Mouse (Mus musculus): Measurements from ENCODE around the gene Adgre5. TPM values are rescaled to one million over a fixed set of nuclear protein-coding genes. Genes with fewer than 3 reads are reported as not detected.

The Adgre5 gene
- total RNA-seq (2023), result 100 to 1,000 TPM; 441 to 537 TPM

DNA sequence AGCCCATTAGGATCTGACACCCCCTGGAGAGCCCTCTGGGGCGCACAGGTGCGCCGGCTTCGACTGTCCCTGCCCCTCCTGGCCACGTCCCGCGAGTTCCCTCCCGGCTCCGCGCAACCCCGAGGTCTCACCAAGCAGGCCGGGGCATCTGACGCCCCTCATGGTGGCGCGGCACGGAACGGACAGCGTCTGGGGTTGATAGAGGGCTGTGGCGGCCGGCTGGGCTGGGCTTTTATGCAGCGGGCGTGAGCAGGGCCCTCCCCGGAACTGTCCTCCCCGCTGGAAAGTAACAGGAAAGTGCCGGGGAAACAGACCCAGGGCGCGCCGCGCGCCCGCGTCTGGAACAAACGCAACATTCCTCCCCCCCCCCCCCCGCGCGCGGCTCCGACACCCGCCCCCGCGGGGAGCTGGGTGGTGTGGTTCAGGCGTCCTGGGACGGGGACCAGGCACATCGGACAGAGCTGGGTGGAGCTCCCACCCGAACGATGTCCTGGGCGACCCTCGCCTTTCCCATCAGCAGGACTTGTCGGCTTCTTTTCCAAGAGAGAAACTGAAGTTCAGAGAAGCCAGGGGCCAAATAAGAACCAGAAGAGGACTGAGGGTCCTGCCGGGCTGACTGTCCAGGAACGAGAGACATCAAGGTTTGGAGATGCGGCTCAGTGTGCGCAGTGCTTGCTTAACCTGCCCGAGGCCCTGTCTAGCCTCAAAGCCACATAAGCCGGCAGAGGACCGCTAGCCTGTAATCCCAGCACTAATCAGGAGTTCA, at the start of gene Adgre5:
TSS of gene Adgre5 (minus strand) at position 351 of the 766 bp plus-strand sequence.

DNA sequence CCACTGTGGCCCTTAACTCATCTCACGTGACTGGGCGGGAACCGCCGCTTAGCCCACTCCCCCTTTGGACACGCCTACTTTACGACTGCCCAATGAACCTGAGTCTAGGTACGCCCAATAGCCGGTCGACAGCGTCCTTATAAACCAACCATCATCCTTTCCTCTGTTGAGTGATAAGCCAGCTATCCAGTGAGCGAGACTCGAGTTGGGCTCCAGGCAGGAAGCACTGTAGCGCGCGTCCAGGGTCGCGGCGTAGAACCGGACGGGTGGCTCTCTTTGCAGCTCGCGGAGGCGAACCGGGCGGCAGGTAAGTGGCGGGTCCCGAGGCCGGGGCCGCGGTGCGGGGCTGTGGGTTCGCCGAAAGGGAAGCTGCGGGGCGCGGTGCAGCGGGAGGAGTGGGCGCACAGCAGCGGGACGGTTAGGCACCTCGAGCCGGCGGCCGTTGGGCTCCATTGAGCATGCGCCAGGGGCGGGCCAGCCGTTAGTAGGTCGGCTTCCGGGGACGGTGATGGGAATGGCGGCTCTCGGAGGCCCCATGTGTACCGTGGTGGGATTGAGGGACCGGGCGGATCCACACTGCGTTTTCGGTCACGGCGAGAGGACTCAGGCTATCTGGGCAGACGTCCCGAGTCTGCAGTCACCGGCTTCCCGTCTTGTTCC, 26.0 kb downstream of the Adgre5 start, which contains the start of gene Ddx39:
TSS of gene Ddx39 (plus strand) at position 147 of the 660 bp plus-strand sequence.

DNA sequence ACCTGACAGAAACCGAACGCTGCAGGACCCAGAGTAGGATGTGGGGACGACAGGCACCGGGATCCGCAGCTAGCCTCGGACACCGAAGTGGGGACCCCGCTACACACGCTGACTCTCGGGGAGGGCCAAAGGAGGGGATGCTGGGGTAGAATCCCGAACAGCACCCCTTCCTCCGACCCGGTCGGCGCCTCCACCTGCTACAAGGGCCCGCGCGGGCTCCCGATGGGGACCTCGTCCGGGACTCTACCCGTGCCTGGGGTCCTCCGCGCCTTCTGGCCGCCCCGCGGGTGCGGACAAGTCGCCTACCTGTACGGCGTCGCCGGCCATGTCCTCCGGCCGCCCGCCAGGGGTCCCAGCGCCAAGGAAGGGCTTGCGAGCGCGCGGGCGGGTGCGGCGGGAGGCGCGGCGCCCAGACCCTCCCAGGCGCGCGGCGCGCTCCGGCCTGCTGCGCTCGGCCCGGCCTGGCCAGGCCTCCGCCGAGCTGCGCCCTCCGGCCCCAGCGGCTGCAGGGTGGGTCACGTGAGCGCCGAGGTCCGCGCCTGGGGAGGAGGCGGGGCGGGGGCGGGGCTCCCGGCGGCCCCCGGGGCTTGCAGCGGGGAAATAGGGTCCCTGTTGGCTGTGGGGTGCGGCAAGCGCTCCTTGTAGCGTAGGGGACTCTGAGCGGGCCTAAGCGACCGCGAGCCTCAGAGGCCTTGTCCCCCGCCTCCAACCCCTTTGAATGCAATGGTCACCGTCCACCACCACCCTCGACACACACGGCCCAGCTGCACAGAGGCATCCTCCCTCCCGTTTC, 42.3 kb downstream of the Adgre5 start, which contains the start of gene Pkn1:
TSS of gene Pkn1 (minus strand) at position 519 of the 793 bp plus-strand sequence.

Other genes with a start within 250 kb of the Adgre5 start
- gene Olfr370, start 205.5 kb downstream of the Adgre5 start, total RNA-seq (2023), result not detected
- gene Ndufb7, start 174.7 kb downstream of the Adgre5 start, total RNA-seq (2023), result 10 to 100 TPM; 90.5 to 93.6 TPM
- 100 to 1,000 TPM; 229 to 256 TPM for gene Tecr, start 133.4 kb downstream of the Adgre5 start, total RNA-seq (2023)
- 10 to 100 TPM; 75.3 to 95.6 TPM for gene Dnajb1, start 133.1 kb downstream of the Adgre5 start, total RNA-seq (2023)
- 10 to 100 TPM; 25.8 to 26.3 TPM for gene Gipc1, start 88.6 kb downstream of the Adgre5 start, total RNA-seq (2023)
- 1 to 10 TPM in 1 of 2 experiments, under 1 TPM in 1; 0.56 to 1.3 TPM for gene Ptger1, start 74.6 kb downstream of the Adgre5 start, total RNA-seq (2023)
- gene Pkn1, start 42.1 kb downstream of the Adgre5 start, total RNA-seq (2023), result 100 to 1,000 TPM; 320 to 338 TPM
- gene Ddx39, start 26.1 kb downstream of the Adgre5 start, total RNA-seq (2023), result 10 to 100 TPM; 79.1 to 79.5 TPM
- gene Adgrl1, start 158.8 kb upstream of the Adgre5 start, total RNA-seq (2023), result 10 to 100 TPM; 68.1 to 74.6 TPM
- 1 to 10 TPM in 1 of 2 experiments, under 1 TPM in 1; 0.98 to 1.2 TPM for gene Gm10644, start 213.9 kb upstream of the Adgre5 start, total RNA-seq (2023)
- gene Asf1b, start 214.2 kb upstream of the Adgre5 start, total RNA-seq (2023), result 10 to 100 TPM in 1 of 2 experiments, 1 to 10 TPM in 1; 9.5 to 12.8 TPM
- gene Prkaca, start 231.7 kb upstream of the Adgre5 start, total RNA-seq (2023), result 10 to 100 TPM; 38.9 to 43.0 TPM